Mouse (Mus musculus): ENCODE data around the gene H60b.
"Not testable (repeated sequence)": the region's sequence is repeated elsewhere in the genome, so short reads cannot be mapped to it uniquely, and the experiment has no call there.

H60b gene

DNA sequence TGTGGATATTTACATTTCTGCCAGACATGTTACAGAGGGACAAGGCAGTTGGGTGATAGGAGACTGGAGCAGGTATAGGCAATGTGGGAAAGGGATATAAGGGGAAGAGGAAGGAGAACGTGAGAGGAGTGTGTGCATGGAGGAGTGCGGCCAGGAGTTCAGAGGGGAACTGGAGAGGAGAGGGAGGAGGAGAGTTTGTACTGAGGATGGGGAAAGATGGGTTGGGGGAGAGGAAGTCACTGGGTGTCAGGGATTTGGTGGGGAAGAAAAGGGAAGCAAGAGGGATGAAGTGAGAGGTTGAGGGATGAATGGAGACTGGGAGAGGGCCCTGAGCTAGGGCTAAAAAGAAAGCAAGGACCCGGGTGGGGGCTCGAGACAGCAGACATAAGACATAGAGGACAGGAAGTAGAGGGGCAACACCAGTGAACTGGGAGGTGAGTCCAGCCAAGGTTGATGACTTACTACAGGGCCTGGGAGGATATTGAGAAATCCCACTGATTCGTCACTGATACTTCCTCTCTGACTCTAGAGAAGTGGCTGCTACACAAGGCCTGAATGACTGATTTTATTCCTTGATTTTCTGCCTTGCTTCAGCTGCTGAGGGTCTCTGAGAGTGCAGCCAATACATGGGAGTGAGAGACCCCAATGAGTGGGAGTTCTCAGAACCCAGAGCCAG lies 7.1 kb downstream of the H60b start:
- not testable (repeated sequence) for DNase-seq (ENCODE audit: low spot score)

DNA sequence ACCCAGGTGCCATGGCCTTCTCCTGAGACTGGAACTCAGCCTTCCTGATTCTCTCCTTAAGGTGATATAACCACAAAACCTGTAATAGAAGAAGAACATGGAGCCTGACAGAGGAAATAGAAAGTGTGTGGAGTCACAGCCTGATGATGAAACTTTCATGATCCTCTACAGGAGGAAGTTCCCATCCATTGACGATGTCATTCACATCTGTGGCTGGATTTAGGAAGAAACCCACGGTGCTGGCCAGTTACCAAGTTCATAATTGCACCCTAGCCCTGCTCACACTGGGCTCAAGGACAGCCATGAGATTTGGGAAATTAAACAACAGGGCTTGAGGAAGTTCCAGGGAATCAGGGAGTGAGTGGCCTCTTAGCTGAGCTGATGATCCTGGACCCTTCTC lies 7.6 kb downstream of the H60b start:
- DNase-seq (ENCODE audit: low spot score) = not testable (repeated sequence)

DNA sequence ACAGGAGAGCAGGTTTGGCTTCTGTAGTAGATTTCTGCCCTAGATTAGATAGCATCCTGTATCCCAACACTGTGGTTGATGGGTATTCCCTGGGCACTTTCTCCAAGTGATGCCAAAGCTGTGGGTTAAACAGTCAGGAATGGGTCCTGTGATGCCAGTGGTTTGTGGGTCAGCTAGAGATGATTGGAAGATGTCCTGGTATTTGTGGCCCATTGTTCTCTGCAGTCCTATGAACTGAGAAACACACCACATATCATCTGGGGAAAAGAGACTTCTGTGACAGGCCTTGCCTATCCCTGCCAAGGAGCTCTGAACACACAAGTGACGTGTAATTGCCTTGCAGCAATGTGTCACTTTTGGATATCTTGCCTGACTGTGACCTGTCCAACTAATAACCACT lies 8.7 kb downstream of the H60b start:
- DNase-seq (ENCODE audit: low spot score) = not testable (repeated sequence)

DNA sequence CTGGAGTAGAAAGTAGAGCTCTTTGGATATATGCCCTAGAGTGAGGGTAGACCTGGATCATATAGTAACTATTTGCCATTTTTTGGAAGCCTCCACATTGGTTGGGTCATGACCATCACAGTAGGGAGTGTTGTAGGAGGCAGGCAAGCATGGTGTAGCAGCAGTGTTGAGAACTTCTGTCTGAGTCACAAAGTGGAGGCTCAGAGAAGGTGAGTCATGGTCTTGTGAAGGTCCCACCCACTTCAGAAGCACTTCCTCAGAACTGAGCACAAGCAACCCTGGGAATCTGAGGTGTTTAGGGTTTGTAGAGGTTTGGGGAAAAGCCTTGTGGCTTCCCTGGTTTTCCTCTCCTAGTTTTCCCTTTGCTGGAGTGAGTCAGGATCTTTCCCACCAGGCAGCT lies 10.7 kb downstream of the H60b start:
- DNase-seq (ENCODE audit: low spot score) = not testable (repeated sequence)

DNA sequence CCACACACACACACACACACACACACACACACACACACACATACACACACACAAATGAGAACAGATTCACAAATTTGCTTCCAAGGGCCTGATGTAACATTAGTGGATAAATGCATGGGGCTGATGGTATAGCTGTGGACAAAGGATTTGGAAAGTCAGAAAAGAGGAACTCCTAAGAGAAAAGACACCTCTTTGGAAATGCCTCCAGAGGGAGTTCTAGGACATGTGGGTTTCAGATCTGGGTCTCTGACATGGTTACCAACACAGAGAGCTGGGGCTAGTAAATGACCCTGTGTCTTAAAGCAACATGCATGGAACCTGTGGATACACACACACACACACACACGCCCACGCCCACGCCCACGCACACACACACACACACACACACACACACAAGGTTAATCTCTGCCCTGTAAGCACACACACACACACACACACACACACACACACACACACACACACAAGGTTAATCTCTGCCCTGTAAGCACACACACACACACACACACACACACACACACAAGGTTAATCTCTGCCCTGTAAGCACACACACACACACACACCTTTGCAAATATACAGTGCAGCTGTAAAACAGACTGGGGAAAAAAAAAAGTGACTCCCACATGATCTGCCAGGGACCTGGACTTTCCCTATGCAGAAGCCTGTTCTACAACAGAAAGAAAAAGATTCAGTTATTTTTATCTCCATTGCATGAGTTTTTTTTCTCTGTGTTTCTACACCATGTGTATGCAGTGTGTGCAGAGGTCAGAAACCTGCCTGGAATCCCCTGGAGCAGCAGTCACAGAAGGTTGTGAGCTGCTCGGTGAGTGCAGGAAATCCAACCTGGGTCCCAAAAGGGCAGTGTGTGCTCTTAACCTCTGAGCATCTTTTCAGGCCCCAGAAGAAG lies 14.3 kb downstream of the H60b start:
- DNase-seq (ENCODE audit: low spot score) = not testable (repeated sequence)

DNA sequence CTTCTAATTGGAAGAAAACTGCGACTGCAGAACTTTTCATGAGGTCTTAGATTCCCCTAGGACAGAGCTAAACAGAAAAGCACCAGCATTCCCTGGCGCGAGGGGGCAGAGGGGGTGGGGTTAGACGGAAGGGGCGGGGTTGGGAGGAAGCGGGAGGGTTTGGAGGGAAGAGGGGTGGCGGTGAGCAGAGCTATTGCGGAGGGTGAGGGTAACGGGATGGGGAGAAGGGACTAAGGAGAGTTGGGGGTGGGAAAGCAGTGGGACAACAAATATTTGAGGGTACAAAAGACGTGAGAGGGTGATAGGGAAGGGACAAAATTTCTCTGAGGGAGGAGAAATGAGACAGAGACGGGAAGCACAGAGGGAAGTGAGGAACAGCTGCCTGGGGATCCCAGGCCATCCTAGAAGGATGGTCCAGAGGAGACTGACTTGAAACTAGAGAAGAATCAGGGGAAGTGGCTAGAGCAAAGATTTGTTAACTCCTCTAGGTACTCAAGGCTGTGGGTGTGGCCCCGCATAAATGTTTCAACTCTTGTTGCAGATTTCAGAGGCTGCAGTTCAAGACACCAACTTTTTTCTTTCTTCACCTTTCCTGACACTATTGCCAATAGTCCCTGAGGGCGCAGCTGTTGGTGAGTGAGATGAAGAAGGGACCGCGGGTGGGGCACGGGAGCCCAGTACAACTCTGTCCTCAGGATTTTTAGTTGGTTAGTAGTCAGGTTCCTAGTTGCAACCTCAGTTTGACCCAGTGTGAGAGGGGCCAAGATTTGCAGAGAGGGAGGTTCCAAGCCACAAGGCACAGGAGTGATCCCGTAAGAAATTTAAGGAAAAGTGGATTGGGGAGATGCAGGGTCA lies 15.2 kb downstream of the H60b start:
- DNase-seq (ENCODE audit: low spot score) = not testable (repeated sequence)

DNA sequence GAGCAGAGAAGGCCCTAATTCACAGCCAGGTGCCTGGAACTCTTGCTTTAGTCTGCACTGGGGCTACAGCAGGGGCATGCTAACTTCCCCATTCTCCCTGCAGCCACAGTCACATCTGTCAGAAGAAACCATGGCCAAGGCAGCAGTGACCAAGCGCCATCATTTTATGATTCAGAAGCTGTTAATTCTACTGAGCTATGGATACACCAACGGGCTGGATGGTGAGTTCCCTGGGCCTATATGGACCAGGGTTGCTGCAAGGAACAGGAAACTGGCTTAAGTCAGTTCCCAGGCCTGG lies 15.8 kb downstream of the H60b start:
- DNase-seq (ENCODE audit: low spot score) = not testable (repeated sequence)

DNA sequence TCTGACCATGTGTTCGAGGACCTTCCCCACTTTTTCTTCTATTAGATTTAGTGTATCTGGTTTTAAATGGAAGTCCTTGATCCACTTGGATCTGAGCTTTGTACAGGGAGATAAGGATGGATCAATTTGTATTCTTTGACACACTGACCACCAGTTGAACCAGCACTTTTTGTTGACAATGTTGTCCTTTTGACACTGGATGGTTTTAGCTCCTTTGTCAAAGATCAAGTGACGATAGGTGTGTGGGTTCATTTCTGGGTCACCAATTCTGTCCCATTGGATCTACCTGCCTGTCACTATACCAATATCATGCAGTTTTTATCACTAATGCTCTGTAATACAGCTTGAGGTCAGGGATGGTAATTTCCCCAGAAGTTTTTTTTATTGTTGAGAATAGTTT lies 18.1 kb downstream of the H60b start:
- DNase-seq (ENCODE audit: low spot score) = not testable (repeated sequence)

DNA sequence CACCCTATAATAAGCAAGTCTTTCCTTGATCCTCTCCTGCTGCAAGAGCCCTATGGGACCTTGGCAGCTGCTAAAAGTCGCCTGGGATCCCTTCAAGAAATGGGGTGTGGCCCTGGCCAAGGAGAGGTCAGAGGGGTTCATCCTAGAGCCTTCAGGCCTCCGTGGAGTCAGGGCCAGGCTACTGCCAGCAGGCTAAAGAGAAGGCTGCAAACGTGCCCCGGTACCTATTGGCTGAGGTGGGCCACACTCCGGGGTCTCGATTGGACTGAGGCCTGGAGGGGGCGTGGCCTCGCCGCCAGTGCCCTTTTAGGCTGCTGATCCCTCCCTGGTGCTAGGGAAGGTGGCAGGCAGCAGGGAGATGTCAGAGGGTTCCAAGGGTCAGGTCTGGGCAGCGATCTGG lies 32.6 kb downstream of the H60b start:
- DNase-seq (ENCODE audit: low spot score) = not testable (repeated sequence)

DNA sequence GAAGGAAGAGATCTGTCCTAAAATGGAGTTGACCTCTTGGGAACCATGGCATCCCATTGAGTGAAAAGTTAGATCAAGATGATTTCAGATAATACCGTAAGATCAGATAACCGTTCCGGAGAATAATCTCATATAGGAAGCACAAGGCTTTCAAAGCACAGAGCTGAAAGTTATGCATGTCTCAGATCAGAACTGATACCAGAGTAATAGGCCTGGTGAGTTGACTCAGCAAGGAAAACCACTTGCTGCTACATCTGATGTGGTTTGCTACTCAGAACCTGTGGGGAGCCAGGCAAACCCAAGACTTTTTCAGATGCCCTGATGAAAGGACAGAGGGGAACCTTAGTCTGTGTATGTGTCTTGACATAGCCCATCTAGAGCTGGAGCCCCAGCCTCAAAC lies 43.0 kb downstream of the H60b start:
- not testable (repeated sequence) for DNase-seq (ENCODE audit: low spot score)

DNA sequence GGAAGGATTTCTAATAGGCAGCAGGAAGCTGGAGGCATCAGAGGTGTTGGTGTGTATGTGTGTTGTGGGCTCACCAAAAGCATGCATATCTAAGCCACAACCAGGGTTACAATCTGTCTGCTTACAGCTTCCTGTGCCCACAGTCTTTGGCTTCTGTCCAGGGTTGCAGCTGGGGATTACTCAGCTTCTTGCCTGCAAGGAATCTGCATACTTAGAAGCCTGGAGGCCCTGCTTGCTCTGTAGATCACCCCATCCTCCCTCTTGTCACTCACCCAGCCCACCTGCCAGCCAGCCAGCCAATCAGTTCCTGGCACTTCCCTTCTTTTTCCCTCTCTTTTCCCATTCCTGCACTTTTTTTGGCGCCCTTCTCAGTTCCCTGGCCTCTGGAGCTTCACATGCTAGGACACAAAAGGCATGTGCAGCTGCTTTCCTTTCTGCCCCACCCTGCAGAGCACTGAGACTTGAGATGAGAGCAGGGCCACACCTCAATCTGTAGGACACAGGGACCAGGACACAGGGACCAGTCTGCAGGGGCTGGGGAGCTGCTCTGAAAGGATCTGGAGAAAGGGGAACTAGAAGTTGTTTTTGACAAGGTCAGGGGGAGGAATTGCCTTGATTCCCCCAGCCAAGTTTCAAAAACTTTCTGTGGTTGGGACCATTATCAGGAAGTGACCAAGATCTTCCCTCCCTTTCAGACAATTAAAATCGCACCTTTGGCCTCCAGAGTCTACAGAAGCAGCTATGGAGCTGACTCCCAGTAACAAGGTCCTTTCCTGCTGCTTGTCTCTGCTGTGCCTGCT lies 44.6 kb downstream of the H60b start:
- DNase-seq (ENCODE audit: low spot score) = not testable (repeated sequence)

DNA sequence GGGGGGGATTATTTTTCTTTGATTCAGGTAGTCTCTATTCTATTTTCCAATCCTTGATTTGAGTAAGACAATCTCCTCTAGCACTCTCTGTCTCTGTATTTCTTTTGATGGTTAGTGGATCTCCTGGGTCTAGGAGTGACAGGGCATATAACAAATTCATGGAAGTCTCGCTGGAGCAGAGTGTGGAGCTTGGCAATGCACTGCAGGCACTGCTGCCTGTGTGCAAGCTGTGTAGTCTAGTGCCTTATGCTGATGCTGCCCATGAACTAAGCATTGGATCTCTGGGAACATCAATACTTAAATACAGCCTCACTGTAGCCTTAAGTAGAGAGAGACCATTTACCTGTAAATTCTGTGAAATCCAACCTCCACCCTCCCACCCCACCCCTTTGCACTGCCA lies 48.1 kb downstream of the H60b start:
- not testable (repeated sequence) for DNase-seq (ENCODE audit: low spot score)

DNA sequence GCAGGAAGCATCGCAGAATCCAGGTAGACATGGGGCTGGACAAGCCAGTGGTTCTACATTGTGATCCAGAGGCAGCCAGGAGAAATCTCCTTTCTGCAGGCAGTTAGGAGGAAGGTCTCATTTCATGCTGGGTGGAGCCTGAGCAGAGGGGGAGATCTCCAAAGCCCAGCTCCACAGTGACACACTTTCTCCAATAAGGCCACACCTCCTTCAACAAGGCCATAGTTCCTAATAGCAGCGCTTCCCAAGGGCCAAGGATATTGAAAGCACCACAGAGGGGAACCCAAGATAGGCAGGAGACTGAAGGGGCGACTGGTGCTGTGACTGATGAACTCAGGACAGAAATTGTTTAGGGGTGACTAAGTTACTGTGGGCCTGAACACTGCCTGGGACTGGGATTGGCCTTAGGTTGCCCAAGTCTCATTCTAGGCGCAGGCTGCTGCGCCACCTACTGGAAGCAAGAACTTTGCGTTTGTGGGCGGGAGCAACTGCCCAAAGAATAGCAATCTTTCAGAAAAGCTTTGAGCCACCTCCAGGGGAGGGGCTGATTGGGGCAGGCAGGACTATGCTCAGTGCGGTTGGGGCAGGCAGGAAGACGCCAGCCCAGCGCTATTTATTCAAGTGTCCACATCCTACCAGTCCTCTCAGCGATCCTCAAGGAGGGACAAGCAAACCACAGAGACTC lies 53.8 kb downstream of the H60b start:
- peak; percentile 36 for DNase-seq (ENCODE audit: low spot score)

DNA sequence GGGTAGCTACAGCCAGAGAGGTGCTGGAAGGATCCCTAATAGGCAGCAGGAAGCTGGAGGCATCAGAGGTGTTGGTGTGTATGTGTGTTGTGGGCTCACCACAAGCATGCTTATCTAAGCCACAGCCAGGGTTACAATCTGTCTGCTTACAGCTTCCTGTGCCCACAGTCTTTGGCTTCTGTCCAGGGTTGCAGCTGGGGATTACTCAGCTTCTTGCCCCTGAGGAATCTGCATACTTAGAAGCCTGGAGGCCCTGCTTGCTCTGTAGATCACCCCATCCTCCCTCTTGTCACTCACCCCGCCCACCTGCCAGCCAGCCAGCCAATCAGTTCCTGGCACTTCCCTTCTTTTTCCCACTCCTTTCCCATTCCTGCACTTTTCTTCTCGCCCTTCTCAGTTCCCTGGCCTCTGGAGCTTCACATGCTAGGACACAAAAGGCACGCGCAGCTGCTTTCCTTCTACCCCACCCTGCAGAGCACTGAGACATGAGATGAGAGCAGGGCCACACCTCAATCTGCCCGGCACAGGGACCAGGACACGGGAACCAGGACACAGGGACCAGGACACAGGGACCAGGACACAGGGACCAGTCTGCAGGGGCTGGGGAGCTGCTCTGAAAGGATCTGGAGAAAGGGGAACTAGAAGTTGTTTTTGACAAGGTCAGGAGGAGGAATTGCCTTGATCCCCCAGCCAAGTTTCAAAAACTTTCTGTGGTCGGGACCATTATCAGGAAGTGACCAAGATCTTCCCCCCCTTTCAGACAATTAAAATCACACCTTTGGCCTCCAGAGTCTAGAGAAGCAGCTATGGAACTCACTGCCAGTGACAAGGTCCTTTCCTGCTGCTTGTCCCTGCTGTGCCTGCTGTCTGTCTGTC lies 65.3 kb downstream of the H60b start:
- peak; percentile 60 for DNase-seq (ENCODE audit: low spot score)

DNA sequence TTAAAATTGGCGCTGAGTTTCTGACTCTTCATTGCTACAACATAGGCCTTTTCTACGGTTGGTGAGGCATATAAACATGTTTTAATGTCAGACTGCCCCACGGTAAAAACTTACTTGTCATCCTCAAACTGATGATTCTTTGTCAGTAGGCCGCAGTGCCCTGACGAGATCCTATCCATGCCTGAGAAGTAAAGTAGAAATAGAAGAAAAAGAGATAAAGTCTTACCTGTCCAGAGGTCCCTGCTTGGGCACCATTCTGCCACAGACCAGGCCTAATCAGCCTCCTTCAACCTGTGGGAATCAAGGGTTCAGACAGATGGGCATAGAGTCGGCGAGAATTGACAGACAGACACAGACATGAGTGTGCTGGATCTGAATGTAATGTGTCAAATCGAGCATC lies 106.7 kb downstream of the H60b start:
- DNase-seq (ENCODE audit: low spot score) = no peak

DNA sequence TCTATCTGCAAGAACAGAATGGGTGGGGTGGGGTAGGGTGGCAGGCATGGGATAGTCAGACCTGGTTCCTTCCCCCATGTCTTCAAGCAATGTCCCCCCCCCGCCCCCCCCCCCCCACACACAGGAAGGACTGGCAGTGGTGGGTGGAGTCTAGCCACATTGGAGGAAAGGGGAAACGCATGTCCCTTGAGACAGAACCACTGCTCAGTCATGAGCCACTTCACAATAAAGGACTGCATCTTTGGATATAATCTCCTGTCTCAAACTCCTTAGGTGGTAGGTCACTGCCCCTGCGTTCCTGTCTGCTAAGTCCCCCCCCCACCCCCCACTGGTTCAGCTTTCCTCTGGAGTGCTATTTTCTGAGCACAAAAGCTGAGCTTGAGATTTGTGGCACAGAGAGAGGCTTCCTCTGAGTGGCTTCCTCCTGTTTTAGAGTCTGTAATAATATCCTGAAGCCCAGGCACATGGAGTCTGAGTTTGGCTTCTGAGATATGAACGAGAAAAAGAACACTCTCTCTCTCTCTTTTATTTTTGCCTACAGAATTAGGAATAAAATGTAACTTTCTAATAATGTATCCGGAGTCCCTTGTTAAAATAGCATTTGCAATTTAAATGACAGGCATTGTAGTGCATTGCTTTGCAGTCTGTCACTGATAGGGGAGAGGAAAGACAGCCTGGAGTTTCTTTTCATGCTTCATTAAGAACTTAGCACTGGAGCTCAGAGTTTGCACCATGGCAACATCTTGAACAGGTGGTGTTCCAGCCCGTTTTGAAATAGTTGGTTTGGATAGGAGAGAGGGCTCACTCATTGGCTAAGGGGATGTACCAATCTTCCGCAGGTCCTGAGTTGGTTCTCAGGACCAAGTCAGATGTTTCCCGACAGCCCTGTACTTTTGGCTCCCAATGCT lies 112.7 kb downstream of the H60b start:
- DNase-seq (ENCODE audit: low spot score) = not testable (repeated sequence)

DNA sequence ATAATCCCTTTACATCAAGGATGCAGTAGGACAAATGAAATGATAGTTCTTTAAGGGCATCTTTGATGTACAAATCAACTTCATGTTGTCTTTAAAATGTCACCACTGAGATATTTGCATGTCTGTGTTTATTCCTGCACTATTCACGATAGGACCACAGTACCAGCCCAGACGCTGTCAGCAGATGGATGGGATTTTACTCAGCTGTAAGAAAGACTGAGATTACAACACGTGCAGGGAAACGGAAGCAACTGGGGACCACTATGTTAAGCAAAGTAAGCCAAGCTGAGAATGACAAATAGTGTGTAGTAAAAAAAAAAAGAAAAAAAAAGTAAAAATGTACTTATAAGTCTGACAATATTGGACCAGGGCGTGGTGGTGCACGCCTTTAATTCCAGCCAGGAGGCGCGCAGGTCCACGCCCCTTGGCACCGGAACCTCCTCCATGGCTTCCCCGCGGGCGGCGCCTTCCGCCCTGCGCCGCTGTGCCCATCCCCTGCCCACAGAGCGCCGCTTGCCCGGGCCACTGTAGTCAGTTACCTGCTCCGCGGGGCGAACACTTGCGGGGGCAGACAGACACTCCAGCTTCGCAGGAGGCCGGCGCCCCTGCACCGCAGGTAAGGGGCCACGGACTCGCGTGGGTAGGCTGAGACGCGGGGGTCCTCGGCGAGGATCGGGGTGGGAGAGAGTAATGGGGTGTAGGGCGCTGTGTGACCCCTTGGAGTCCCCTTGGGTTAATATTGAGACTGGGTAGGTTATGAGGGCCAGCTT lies 114.7 kb downstream of the H60b start:
- DNase-seq (ENCODE audit: low spot score) = not testable (repeated sequence)

DNA sequence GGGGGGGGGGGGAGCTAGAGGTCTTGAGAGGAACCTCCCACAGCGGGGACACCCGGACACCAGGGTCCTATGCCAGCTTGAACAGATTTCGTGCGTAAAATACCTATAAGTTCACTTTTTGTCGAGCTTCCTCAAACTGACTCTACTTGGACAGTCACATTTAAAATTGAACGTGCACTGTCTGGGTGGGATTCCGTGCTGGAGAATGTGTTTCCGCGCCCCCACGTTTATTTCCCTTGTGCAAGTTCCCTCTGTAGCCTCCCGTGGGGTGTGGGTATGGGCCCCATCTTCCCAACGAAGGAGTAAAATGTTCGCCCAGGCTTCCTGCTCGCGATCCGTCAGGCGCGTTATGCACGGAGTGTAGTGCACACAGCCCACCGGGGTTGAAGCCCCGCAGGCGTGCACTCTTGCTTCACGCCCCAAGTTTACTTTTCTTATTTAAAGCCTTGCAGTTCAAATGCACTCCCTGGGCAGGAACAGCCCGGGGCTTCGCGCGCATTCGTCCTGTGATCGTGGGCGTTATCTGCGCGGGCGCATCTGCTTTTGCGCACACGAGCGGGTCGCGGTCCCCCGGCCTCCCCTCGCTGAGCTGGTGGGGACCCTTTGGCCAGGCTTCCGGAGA lies 115.4 kb downstream of the H60b start:
- DNase-seq (ENCODE audit: low spot score) = no peak
